Mouse (Mus musculus): ENCODE measurements around the gene Tac1. TPM values are rescaled to one million over a fixed set of nuclear protein-coding genes. Genes with fewer than 3 reads are reported as not detected.
"Not testable (repeated sequence)": the region's sequence is repeated elsewhere in the genome, so short reads cannot be mapped to it uniquely, and the experiment has no call there.

Gene Tac1
- 10 to 100 TPM in 1 of 2 experiments, 1 to 10 TPM in 1; 9.7 to 11.0 TPM for total RNA-seq (2021)

DNA sequence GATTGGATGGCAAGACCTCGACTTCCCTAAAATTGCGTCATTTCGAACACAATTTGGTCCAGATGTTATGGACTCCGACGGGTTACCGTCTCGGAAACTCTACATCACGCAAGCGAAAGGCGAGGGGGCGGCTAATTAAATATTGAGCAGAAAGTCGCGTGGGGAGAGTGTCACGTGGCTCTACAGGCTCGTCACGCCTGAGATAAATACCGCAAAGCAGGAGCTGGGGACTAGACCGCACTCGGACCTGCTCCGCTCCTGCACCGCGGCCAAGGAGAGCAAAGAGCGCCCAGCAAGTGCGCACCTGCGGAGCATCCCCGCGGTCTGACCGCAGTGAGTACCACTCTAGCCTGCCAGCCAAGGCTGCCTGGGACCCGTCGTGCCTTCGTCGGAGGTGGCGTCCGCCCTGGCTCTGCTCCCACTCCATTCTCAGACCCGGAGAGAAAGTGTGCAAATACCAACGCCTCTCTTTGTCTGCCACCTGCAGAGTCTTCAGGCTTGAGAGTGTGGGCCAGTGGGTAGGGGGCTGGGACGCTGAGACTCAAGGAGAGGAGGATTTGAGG, at the start of gene Tac1:
TSS of gene Tac1 (plus strand) at position 51 of the 563 bp plus-strand sequence.
- DNase-seq (ENCODE audit: extremely low spot score in 1 of 2, low spot score in 1 of 2) = peak; percentile 3 to 12

GRCm38 (mm10) chr6:7543511-7543910, 11.2 kb upstream of the Tac1 start:
- DNase-seq (ENCODE audit: extremely low spot score in 1 of 2, low spot score in 1 of 2) = not testable (repeated sequence)

DNA sequence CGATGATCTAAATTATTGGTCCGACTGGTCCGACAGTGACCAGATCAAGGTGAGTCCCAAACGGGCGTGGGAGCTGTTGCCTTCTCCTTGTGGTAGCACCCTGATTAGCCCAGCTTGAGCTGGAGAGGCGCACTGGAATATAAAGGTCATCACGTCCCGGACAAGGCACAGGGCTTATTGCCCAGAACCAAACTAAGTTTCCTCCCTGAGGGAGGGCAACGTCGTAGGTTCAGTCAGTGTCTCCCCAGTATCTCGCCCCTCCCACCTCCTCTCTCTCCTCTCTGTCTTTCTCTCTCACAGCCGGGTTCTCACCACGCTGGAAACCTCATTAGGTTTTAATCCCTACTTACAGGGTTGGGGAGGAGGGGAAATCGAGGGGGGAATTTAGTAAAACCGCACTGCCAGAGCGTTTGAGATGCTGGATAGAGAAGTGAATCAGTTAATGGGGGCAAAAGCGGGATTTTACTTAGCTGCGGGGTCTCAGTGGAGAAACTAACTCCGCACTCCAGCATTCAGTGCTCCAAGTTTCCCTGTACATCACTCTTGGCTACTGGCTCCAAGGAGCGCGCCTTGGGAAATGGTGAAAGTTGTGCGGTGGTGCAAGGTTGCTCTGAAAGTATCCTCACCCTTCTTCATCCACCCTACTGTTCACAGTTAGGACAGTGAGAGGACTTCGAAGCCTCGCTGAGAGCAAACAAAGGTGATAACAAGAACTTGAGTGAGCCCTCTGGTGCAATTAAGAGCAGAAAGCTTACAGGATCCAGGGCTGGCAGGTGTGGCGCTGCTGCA, 1.2 kb downstream of the Tac1 start:
- peak; percentile 3 to 6 for DNase-seq (ENCODE audit: extremely low spot score in 1 of 2, low spot score in 1 of 2)

GRCm38 (mm10) chr6:7558164-7558563, 3.5 kb downstream of the Tac1 start:
- DNase-seq (ENCODE audit: extremely low spot score in 1 of 2, low spot score in 1 of 2) = no peak

DNA sequence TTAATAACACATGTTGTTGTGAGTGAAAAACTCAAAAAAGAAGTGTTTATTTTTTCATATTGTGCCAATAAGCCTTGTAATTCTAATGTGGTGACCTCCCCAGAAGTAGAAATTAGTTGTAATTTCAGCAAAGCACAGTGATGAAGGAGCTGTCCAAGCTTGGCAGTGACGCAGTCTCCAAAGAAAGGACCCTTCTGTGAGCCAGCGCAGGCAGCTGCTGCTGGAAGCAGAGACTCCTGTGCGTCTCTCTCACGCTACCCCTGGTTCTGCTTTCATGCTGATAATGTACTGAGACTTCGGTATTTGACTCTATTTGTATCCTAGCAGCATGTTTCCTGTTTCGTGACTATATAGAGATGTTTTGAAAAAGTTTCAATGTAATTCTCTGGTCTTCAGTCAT, 7.8 kb downstream of the Tac1 start:
- DNase-seq (ENCODE audit: extremely low spot score in 1 of 2, low spot score in 1 of 2) = no peak

GRCm38 (mm10) chr6:7564537-7564936, 9.9 kb downstream of the Tac1 start:
- DNase-seq (ENCODE audit: extremely low spot score in 1 of 2, low spot score in 1 of 2) = no peak

DNA sequence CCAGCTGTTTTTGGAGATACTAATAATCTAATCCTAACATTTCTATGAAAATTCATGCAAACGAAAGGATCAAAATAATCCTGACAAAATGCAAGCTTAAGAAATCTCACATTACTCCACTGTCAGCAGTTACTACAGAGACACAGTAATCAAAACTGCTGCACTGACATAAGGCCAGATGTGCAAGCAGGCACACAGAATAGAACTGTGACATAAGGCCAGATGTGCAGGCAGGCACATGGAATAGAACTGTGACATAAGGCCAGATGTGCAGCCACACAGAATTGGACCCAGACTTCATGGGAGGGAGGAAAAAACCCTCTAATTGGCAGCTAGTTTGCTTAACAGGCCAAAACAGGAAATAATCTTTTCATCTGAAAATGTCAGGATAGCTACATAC, 16.5 kb downstream of the Tac1 start:
- DNase-seq (ENCODE audit: extremely low spot score in 1 of 2, low spot score in 1 of 2) = no peak

DNA sequence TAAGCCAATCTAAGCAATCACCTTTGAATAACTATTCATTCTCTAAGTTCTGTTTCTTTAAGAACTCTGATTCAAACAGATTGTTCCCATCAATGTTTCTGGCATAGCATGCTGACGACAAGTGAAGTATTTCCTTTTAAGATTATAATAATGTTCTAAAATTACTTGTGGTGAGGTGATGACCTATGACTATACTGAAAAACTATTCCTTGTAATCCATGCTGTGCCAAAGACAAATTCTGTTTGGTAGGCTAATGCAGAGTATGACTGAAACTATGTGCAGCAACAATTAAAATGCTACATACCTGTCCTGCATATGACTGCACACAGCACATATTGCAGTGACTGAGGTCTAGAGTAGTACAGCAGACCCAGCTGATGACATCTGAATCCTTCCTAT, 23.4 kb downstream of the Tac1 start:
- no peak for DNase-seq (ENCODE audit: extremely low spot score in 1 of 2, low spot score in 1 of 2)

- DNase-seq (ENCODE audit: extremely low spot score in 1 of 2, low spot score in 1 of 2) = no peak
Measured at GRCm38 (mm10) chr6:7594445-7594844, 39.8 kb downstream of the Tac1 start.

DNA sequence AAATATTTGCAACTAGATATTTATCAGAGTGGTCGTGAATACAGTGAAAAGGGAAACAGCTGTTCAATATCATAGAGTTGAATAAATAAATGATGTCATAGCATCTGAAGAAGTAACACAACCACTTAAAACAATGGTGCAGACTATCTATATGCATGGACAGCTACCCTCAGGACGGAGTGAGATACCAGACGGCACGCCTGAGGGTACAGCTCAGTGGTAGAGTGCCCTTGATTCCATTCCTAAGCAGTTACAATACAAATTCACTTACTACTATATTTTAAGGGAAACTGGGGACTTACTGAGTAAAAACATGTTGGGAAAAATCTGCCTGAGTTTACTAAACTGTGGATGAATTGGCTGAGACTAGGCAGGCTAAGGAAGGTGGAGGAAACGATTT, 43.7 kb downstream of the Tac1 start:
- no peak for DNase-seq (ENCODE audit: extremely low spot score in 1 of 2, low spot score in 1 of 2)

GRCm38 (mm10) chr6:7600228-7600627, 45.5 kb downstream of the Tac1 start:
- no peak for DNase-seq (ENCODE audit: extremely low spot score in 1 of 2, low spot score in 1 of 2)

- no peak for DNase-seq (ENCODE audit: extremely low spot score in 1 of 2, low spot score in 1 of 2)
Measured at GRCm38 (mm10) chr6:7601353-7602094, 46.8 kb downstream of the Tac1 start.

GRCm38 (mm10) chr6:7613676-7614075, 59.0 kb downstream of the Tac1 start:
- DNase-seq (ENCODE audit: extremely low spot score in 1 of 2, low spot score in 1 of 2) = not testable (repeated sequence)

Other genes starting within 250 kb of the Tac1 start
- gene Asns, start 138.4 kb downstream of the Tac1 start, total RNA-seq (2021) = 100 to 1,000 TPM in 1 of 2 experiments, 10 to 100 TPM in 1; 96.0 to 105 TPM